Mouse (Mus musculus): ENCODE results near the gene Eif2b3. TPM values are rescaled to one million over a fixed set of nuclear protein-coding genes. Genes with fewer than 3 reads are reported as not detected.

The Eif2b3 gene
- polyA plus RNA-seq, 1 experiment from 2014 or later: 53.2 TPM

DNA sequence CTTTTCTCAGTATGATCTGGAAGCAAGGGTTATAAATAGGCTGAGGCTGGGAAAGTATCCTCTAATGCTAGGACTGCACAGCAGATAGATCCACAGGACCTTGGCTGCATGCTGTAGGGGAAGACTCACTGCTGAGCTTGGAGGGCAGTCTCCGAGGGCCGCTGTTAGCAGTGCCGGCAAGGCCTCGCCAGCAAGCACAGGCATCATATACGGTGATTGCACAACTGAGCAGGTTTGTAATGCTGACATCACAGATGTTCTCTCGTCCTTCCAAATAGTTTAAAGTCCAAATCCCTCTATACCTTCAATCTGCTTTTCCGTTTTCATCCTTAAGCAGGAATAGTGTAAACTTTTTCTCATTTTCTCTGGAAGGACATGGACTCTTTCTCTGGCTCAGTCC, 48.8 kb downstream of the Eif2b3 start:
- ATAC-seq (ENCODE audit: low FRiP score, low TSS enrichment): no peak
- Histone ChIP-seq H3K9ac (ENCODE audit: low read depth, low read length) (no peak overlapping the region), H3K9me3 (ENCODE audit: control insufficient read depth, low read length) (no peaks in the 10 kb centered on the region), H3K4me3 (ENCODE audit: low read length) (no peak overlapping the region), H3K4me1 (ENCODE audit: control insufficient read depth, insufficient read depth, low read length) (no peaks in the 10 kb centered on the region), H3K4me2 (replicated peaks; ENCODE audit: low read depth, low read length) (no peak overlapping the region), H3K27me3 (ENCODE audit: control insufficient read depth, insufficient read depth, low read length) (no peaks in the 10 kb centered on the region), H3K36me3 (ENCODE audit: control insufficient read depth, insufficient read depth, low read length) (peaks cover 58% of the 10 kb centered on the region), H3K27ac (ENCODE audit: low read depth, low read length) (no peak overlapping the region)
- WGBS: 92% methylated on average over 7 of the region's 7 CpGs

- Histone ChIP-seq H3K4me2 (replicated peaks; ENCODE audit: low read depth, low read length) (no peak overlapping the region), H3K4me1 (ENCODE audit: control insufficient read depth, insufficient read depth, low read length) (no peaks in the 10 kb centered on the region), H3K27ac (ENCODE audit: low read depth, low read length) (no peak overlapping the region), H3K9ac (ENCODE audit: low read depth, low read length) (no peak overlapping the region), H3K4me3 (ENCODE audit: low read length) (no peak overlapping the region), H3K9me3 (ENCODE audit: control insufficient read depth, low read length) (no peaks in the 10 kb centered on the region), H3K36me3 (ENCODE audit: control insufficient read depth, insufficient read depth, low read length) (peaks cover 66% of the 10 kb centered on the region), H3K27me3 (ENCODE audit: control insufficient read depth, insufficient read depth, low read length) (no peaks in the 10 kb centered on the region)
- 96% methylated on average over 1 of the region's 1 CpGs for WGBS
- no peak for ATAC-seq (ENCODE audit: low FRiP score, low TSS enrichment)
These were observed 50.4 kb downstream of the Eif2b3 start for GRCm38 (mm10) chr4:117069647-117070046.

GRCm38 (mm10) chr4:117070624-117071023, 51.4 kb downstream of the Eif2b3 start:
- Histone ChIP-seq H3K9me3 (ENCODE audit: control insufficient read depth, low read length) (no peaks in the 10 kb centered on the region), H3K4me3 (ENCODE audit: low read length) (no peak overlapping the region), H3K36me3 (ENCODE audit: control insufficient read depth, insufficient read depth, low read length) (peaks cover 67% of the 10 kb centered on the region), H3K4me1 (ENCODE audit: control insufficient read depth, insufficient read depth, low read length) (no peaks in the 10 kb centered on the region), H3K27ac (ENCODE audit: low read depth, low read length) (no peak overlapping the region), H3K27me3 (ENCODE audit: control insufficient read depth, insufficient read depth, low read length) (no peaks in the 10 kb centered on the region), H3K4me2 (replicated peaks; ENCODE audit: low read depth, low read length) (no peak overlapping the region), H3K9ac (ENCODE audit: low read depth, low read length) (no peak overlapping the region)
- WGBS: 86% methylated on average over 4 of the region's 4 CpGs
- ATAC-seq (ENCODE audit: low FRiP score, low TSS enrichment): no peak

DNA sequence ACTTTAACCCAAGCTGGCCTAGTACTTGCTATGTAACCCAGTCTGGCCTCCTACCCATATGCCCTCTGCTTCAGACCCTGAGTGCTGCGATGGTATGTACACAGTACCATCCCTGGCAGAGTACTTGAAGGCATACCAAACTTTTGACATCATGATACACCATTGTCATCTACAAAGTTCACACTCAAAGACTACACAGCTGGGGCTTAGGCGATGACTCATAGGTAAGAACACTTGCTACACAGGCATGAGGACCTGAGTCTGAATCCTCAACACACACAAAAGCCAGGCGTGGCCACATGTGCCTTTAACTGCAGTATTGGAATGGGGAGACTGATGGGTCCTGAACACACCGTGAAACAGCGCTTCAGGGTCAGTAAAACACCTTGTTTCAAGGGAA, 52.0 kb downstream of the Eif2b3 start:
- no peak overlapping the region for H3K4me2 ChIP-seq (replicated peaks; ENCODE audit: low read depth, low read length)
- no peaks in the 10 kb centered on the region for H3K4me1 ChIP-seq (ENCODE audit: control insufficient read depth, insufficient read depth, low read length)
- H3K9ac ChIP-seq (ENCODE audit: low read depth, low read length): no peak overlapping the region
- peaks cover 64% of the 10 kb centered on the region for H3K36me3 ChIP-seq (ENCODE audit: control insufficient read depth, insufficient read depth, low read length)
- ATAC-seq (ENCODE audit: low FRiP score, low TSS enrichment): no peak
- H3K27ac ChIP-seq (ENCODE audit: low read depth, low read length): no peak overlapping the region
- WGBS: 90% methylated on average over 5 of the region's 5 CpGs
- no peaks in the 10 kb centered on the region for H3K27me3 ChIP-seq (ENCODE audit: control insufficient read depth, insufficient read depth, low read length)
- H3K9me3 ChIP-seq (ENCODE audit: control insufficient read depth, low read length): no peaks in the 10 kb centered on the region
- H3K4me3 ChIP-seq (ENCODE audit: low read length): no peak overlapping the region

GRCm38 (mm10) chr4:117087948-117088640, 68.9 kb downstream of the Eif2b3 start:
- no peak overlapping the region for H3K9ac ChIP-seq (ENCODE audit: low read depth, low read length)
- no peak overlapping the region for H3K4me2 ChIP-seq (replicated peaks; ENCODE audit: low read depth, low read length)
- H3K27me3 ChIP-seq (ENCODE audit: control insufficient read depth, insufficient read depth, low read length): no peaks in the 10 kb centered on the region
- H3K9me3 ChIP-seq (ENCODE audit: control insufficient read depth, low read length): no peaks in the 10 kb centered on the region
- H3K4me1 ChIP-seq (ENCODE audit: control insufficient read depth, insufficient read depth, low read length): no peaks in the 10 kb centered on the region; the same call in 1 of the 2 replicates
- H3K36me3 ChIP-seq (ENCODE audit: control insufficient read depth, insufficient read depth, low read length): peaks cover 15% of the 10 kb centered on the region
- ATAC-seq (ENCODE audit: low FRiP score, low TSS enrichment): no peak
- no peak overlapping the region for H3K4me3 ChIP-seq (ENCODE audit: low read length)
- 63% methylated on average over 7 of the region's 7 CpGs for WGBS
- H3K27ac ChIP-seq (ENCODE audit: low read depth, low read length): no peak overlapping the region

- Histone ChIP-seq H3K4me3 (ENCODE audit: low read length) (no peak overlapping the region), H3K27ac (ENCODE audit: low read depth, low read length) (no peak overlapping the region), H3K4me2 (replicated peaks; ENCODE audit: low read depth, low read length) (no peak overlapping the region), H3K4me1 (ENCODE audit: control insufficient read depth, insufficient read depth, low read length) (peaks cover 9% of the 10 kb centered on the region), H3K9ac (ENCODE audit: low read depth, low read length) (no peak overlapping the region), H3K27me3 (ENCODE audit: control insufficient read depth, insufficient read depth, low read length) (no peaks in the 10 kb centered on the region), H3K9me3 (ENCODE audit: control insufficient read depth, low read length) (no peaks in the 10 kb centered on the region), H3K36me3 (ENCODE audit: control insufficient read depth, insufficient read depth, low read length) (peaks cover 12% of the 10 kb centered on the region; the same call in 1 of the 2 replicates)
- WGBS: 67% methylated on average over 7 of the region's 7 CpGs
- ATAC-seq (ENCODE audit: low FRiP score, low TSS enrichment): no peak
These were observed 71.4 kb downstream of the Eif2b3 start for GRCm38 (mm10) chr4:117090586-117090985.

GRCm38 (mm10) chr4:117094626-117095361, 75.6 kb downstream of the Eif2b3 start:
- 52% methylated on average over 3 of the region's 3 CpGs for WGBS
- no peak overlapping the region for H3K4me2 ChIP-seq (replicated peaks; ENCODE audit: low read depth, low read length)
- 0 out of 2 replicates have a peak overlapping the region, but pooled peaks have one; percentile 59 for H3K4me3 ChIP-seq (ENCODE audit: low read length)
- ATAC-seq (ENCODE audit: low FRiP score, low TSS enrichment): no peak
- peaks cover under 1% of the 10 kb centered on the region; the same call in 1 of the 2 replicates for H3K36me3 ChIP-seq (ENCODE audit: control insufficient read depth, insufficient read depth, low read length)
- no peaks in the 10 kb centered on the region for H3K27me3 ChIP-seq (ENCODE audit: control insufficient read depth, insufficient read depth, low read length)
- H3K27ac ChIP-seq (ENCODE audit: low read depth, low read length): peak overlapping the region; percentile 80; the same call in 1 of the 2 replicates
- H3K9ac ChIP-seq (ENCODE audit: low read depth, low read length): no peak overlapping the region
- peaks cover 29% of the 10 kb centered on the region for H3K4me1 ChIP-seq (ENCODE audit: control insufficient read depth, insufficient read depth, low read length)
- H3K9me3 ChIP-seq (ENCODE audit: control insufficient read depth, low read length): no peaks in the 10 kb centered on the region

GRCm38 (mm10) chr4:117095551-117096452, 76.6 kb downstream of the Eif2b3 start, which contains the start of gene Ptch2:
Ptch2 (plus strand) TSS chr4:117096075.
- ATAC-seq (ENCODE audit: low FRiP score, low TSS enrichment): peak; percentile 91
- H3K4me3 ChIP-seq (ENCODE audit: low read length): peak within 1 kb of the TSS; percentile 59
- under 1% methylated on average over 48 of the region's 50 CpGs for WGBS

More at GRCm38 (mm10) chr4:117095551-117096452, 76.6 kb downstream of the Eif2b3 start, which contains the start of gene Ptch2:
- Histone ChIP-seq H3K9me3 (ENCODE audit: control insufficient read depth, low read length) (no peaks in the 10 kb centered on the region), H3K27ac (ENCODE audit: low read depth, low read length) (peak within 1 kb of the TSS; percentile 80), H3K27me3 (ENCODE audit: control insufficient read depth, insufficient read depth, low read length) (no peaks in the 10 kb centered on the region), H3K9ac (ENCODE audit: low read depth, low read length) (peak within 1 kb of the TSS; percentile 63), H3K36me3 (ENCODE audit: control insufficient read depth, insufficient read depth, low read length) (peaks cover 10% of the 10 kb centered on the region), H3K4me1 (ENCODE audit: control insufficient read depth, insufficient read depth, low read length) (peaks cover 29% of the 10 kb centered on the region), H3K4me2 (replicated peaks; ENCODE audit: low read depth, low read length) (peak within 1 kb of the TSS; percentile 87)

All from kidney, embryonic 14.5 days (tissue).